Mouse (Mus musculus): ENCODE results near the gene Tbx22. TPM values are rescaled to one million over a fixed set of nuclear protein-coding genes. Genes with fewer than 3 reads are reported as not detected.

The Tbx22 gene
- total RNA-seq (2022), result not detected

- DNase-seq (ENCODE audit: low spot score), result no peak
Observed at GRCm38 (mm10) chrX:107667664-107668063, at the start of gene Tbx22. TSS of gene Tbx22 (plus strand) at chrX:107667964.

GRCm38 (mm10) chrX:107668677-107669076, 913 bp downstream of the Tbx22 start:
- DNase-seq (ENCODE audit: low spot score), result no peak

DNA sequence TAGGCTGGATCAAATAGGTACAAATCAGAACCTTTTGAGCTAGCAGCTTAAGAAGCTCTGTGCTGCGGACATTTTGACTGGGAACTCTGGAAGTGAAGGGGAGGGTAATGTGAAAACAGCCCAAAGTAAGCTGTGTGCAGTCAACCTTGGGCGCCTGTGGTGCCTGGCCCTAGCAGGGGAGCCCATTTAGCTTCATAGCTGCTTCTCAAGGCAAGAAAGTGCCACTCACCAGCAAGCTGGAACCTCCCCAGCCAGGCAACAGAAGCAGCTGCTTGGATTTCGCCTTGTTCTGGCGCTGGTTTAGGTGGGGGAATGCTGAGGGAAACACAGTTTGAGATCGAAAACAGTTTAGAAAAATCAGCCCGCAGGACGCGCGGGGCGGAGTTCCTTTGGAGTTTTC, 11.4 kb downstream of the Tbx22 start:
- no peak for DNase-seq (ENCODE audit: low spot score)

DNA sequence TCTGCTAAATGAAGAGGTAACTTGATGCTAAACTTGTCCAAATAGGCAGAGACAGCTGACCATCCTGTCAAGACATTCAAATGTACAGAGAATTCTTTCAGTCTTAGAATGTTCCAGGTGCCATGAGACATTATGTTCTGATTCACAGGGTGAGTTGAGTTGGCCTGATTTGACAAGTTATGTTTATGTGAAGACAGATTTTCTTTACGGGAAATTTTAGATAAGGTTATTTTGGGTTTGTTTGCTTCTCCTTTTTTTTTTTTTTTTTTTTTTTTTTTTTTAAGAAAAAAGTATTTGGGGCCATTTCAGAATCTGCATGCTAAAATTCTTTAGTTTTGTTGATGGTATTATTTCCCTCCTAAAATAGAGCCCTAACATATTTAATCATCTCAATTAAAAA, 40.8 kb downstream of the Tbx22 start:
- no peak for DNase-seq (ENCODE audit: low spot score)

DNA sequence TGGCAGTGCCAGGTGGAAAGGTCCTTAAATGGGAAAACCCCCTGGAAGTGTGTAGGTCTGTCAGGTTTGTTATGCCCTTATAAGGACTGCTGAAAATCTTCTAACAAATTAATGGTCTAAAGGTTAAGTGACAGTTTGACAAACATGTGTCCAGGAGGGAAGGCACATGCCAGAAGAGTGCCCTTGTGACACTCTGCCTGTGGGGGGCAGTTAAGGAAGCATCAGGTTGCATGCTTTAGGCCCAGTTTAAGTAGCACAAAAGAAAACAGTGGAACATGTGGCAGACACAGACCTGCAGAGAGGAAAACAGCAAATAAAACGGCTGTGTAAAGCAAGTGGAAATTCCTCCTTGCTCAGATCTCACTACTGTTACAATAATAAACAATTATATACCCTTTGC, 55.8 kb downstream of the Tbx22 start:
- DNase-seq (ENCODE audit: low spot score), result no peak

Other genes with a start within 250 kb of the Tbx22 start
- not detected for gene Tent5d, start 124.6 kb downstream of the Tbx22 start, total RNA-seq (2022)
- gene 2610002M06Rik, start 148.4 kb downstream of the Tbx22 start, total RNA-seq (2022), result 1 to 10 TPM; 5.0 to 6.7 (median 5.5) TPM

Measured in heart, adult 8-10 months (tissue).